Comparison of ENCODE assay signal across 9 mouse cellular contexts in genomic region chr2:92427882-92428281, GRCm38 (mm10). TPM values are rescaled to one million over a fixed set of nuclear protein-coding genes. Genes with fewer than 3 reads are reported as not detected.
DNase-seq lines count a peak whose midpoint lies in the region; ATAC-seq and TF ChIP-seq lines count a peak whose summit lies in the region.
"Had no signal": no experiment of that assay in that cellular context is flagged by ENCODE, and none has a peak within 500 bp of the region (broad histone marks: within the 10 kb centered on the region; RNA-seq: fewer than 3 reads in every experiment).

No protein-coding gene starts in this region.

- peak; percentile 98 for TF ChIP-seq POLR2A in cortical plate, adult 2 months (IDR thresholded peaks at IDR 0.05; ENCODE audit: extremely low read depth, insufficient read depth, low read length)

- peak overlapping the region; percentile 48 for H3K27ac ChIP-seq in hindbrain, embryonic 13.5 days
- no peak overlapping the region for H3K27ac ChIP-seq in hindbrain, embryonic 11.5 days (ENCODE audit: low read depth, low read length)
- H3K27ac ChIP-seq in cortical plate, adult 2 months (ENCODE audit: insufficient read depth, low read length) = peak overlapping the region; percentile 51
- peak overlapping the region; percentile 49; the same call in 1 of the 2 replicates for H3K27ac ChIP-seq in heart, embryonic 10.5 days
- no peak overlapping the region for H3K27ac ChIP-seq in liver, embryonic 11.5 days (ENCODE audit: low read depth, low read length)

- H3K36me3 ChIP-seq in hindbrain, embryonic 13.5 days = peaks cover 25% of the 10 kb centered on the region
- H3K36me3 ChIP-seq in hindbrain, embryonic 11.5 days (ENCODE audit: control insufficient read depth, insufficient read depth, low read length) = no peaks in the 10 kb centered on the region
- H3K36me3 ChIP-seq in heart, embryonic 10.5 days = peaks cover 25% of the 10 kb centered on the region
- peaks cover 7% of the 10 kb centered on the region for H3K36me3 ChIP-seq in liver, embryonic 11.5 days (ENCODE audit: control insufficient read depth, insufficient read depth, low read length)

- H3K4me1 ChIP-seq in hindbrain, embryonic 13.5 days (replicated peaks) = peaks cover 96% of the 10 kb centered on the region
- H3K4me1 ChIP-seq in hindbrain, embryonic 11.5 days (replicated peaks; ENCODE audit: control insufficient read depth, insufficient read depth, low read length) = peaks cover 25% of the 10 kb centered on the region
- peaks cover 27% of the 10 kb centered on the region for H3K4me1 ChIP-seq in cortical plate, adult 2 months (ENCODE audit: control insufficient read depth, insufficient read depth, low read length)
- H3K4me1 ChIP-seq in heart, embryonic 10.5 days = peaks cover 86% of the 10 kb centered on the region
- H3K4me1 ChIP-seq in liver, embryonic 11.5 days (replicated peaks; ENCODE audit: control insufficient read depth, insufficient read depth, low read length) = peaks cover 38% of the 10 kb centered on the region

- 70% methylated on average over 6 of the region's 6 CpGs for WGBS in hindbrain, embryonic 13.5 days
- WGBS in hindbrain, embryonic 11.5 days = 74% methylated on average over 6 of the region's 6 CpGs
- 49% methylated on average over 6 of the region's 6 CpGs for WGBS in heart, embryonic 10.5 days
- WGBS in liver, embryonic 11.5 days = 66% methylated on average over 6 of the region's 6 CpGs

- peak overlapping the region; percentile 51; the same call in 1 of the 2 replicates for H3K9ac ChIP-seq in hindbrain, embryonic 13.5 days
- H3K9ac ChIP-seq in hindbrain, embryonic 11.5 days (ENCODE audit: low read depth, low read length) = no peak overlapping the region
- H3K9ac ChIP-seq in liver, embryonic 11.5 days (ENCODE audit: low read depth, low read length) = no peak overlapping the region

- DNase-seq in hindbrain, embryonic 11.5 days (ENCODE audit: low spot score) = no peak
- no peak for DNase-seq in heart, embryonic 10.5 days (ENCODE audit: low spot score)
- peak; percentile 86 for DNase-seq in kidney, postnatal 10 days
- DNase-seq in liver, embryonic 11.5 days (ENCODE audit: low spot score) = no peak
- DNase-seq in right cerebral cortex, postnatal 10 days (ENCODE audit: low spot score in 2 of 2) = peak; percentile 82 to 91
- DNase-seq in natural killer cell, adult 2 months (ENCODE audit: low spot score in 2 of 2) = no peak

- TF ChIP-seq CTCF in cortical plate, adult 2 months (IDR thresholded peaks at IDR 0.05; ENCODE audit: extremely low read depth, insufficient read depth, low read length) = no peak

- H3K9me3 ChIP-seq in hindbrain, embryonic 13.5 days = no peaks in the 10 kb centered on the region
- H3K9me3 ChIP-seq in hindbrain, embryonic 11.5 days (ENCODE audit: control insufficient read depth, low read length) = no peaks in the 10 kb centered on the region
- no peaks in the 10 kb centered on the region for H3K9me3 ChIP-seq in heart, embryonic 10.5 days
- no peaks in the 10 kb centered on the region for H3K9me3 ChIP-seq in liver, embryonic 11.5 days (ENCODE audit: control insufficient read depth, low read length)

- no peak for ATAC-seq in hindbrain, embryonic 13.5 days (ENCODE audit: low FRiP score)
- ATAC-seq in hindbrain, embryonic 11.5 days (ENCODE audit: low FRiP score) = no peak
- 0 out of 2 replicates have a peak, but pooled peaks have one; percentile 33 for ATAC-seq in liver, embryonic 11.5 days (replicated peaks; ENCODE audit: low FRiP score)

- H3K4me2 ChIP-seq in hindbrain, embryonic 13.5 days = no peak overlapping the region
- no peak overlapping the region for H3K4me2 ChIP-seq in hindbrain, embryonic 11.5 days (replicated peaks; ENCODE audit: low read depth, low read length)
- H3K4me2 ChIP-seq in liver, embryonic 11.5 days = no peak overlapping the region; the same call in 1 of the 2 replicates

- no peak overlapping the region for H3K4me3 ChIP-seq in hindbrain, embryonic 13.5 days
- no peak overlapping the region for H3K4me3 ChIP-seq in hindbrain, embryonic 11.5 days (ENCODE audit: low read depth, low read length)
- no peak overlapping the region; the same call in 1 of the 2 replicates for H3K4me3 ChIP-seq in cortical plate, adult 2 months (ENCODE audit: insufficient read depth, low read length)
- no peak overlapping the region for H3K4me3 ChIP-seq in heart, embryonic 10.5 days
- H3K4me3 ChIP-seq in liver, embryonic 11.5 days (ENCODE audit: low read depth, low read length) = no peak overlapping the region
- H3K4me3 ChIP-seq: erythroblast, embryonic 14.5 days had no signal

- H3K27me3 ChIP-seq in hindbrain, embryonic 13.5 days = no peaks in the 10 kb centered on the region
- no peaks in the 10 kb centered on the region for H3K27me3 ChIP-seq in hindbrain, embryonic 11.5 days (ENCODE audit: control insufficient read depth, insufficient read depth, low read length)
- H3K27me3 ChIP-seq in heart, embryonic 10.5 days (ENCODE audit: insufficient read depth, poor library complexity, severe bottlenecking) = no peaks in the 10 kb centered on the region
- H3K27me3 ChIP-seq in liver, embryonic 11.5 days (replicated peaks; ENCODE audit: control insufficient read depth, insufficient read depth, low read length) = no peaks in the 10 kb centered on the region

RNA-seq across cellular contexts. Expression of gene Cry2, which starts 6.0 kb away (rescaled TPM):
- polyA plus RNA-seq in hindbrain, embryonic 13.5 days (2015; fragmentation: Nextera tagmentation; extraction: Ambion mirVana) = 36.8 and 38.5 TPM in 2 replicates
- polyA plus RNA-seq in hindbrain, embryonic 11.5 days (2014; fragmentation: Nextera tagmentation; extraction: Ambion mirVana) = 21.5 and 22.1 TPM in 2 replicates
- polyA plus RNA-seq in cortical plate, adult 2 months (2012; rRNA removed) = 99.9 and 108 TPM in 2 replicates
- 21.0 and 23.3 TPM in 2 replicates for polyA plus RNA-seq in heart, embryonic 10.5 days (2016; fragmentation: Nextera tagmentation; extraction: Ambion mirVana)
- 20.6 and 22.5 TPM in 2 replicates for polyA plus RNA-seq in liver, embryonic 11.5 days (2014; fragmentation: Nextera tagmentation; extraction: Ambion mirVana)

RNA-seq across cellular contexts. Expression of gene Mapk8ip1, which starts 26.8 kb away (rescaled TPM):
- 111 and 112 TPM in 2 replicates for polyA plus RNA-seq in hindbrain, embryonic 13.5 days (2015; fragmentation: Nextera tagmentation; extraction: Ambion mirVana)
- polyA plus RNA-seq in hindbrain, embryonic 11.5 days (2014; fragmentation: Nextera tagmentation; extraction: Ambion mirVana) = 33.3 and 39.0 TPM in 2 replicates
- 320 and 321 TPM in 2 replicates for polyA plus RNA-seq in cortical plate, adult 2 months (2012; rRNA removed)
- 7.5 and 18.2 TPM in 2 replicates for polyA plus RNA-seq in heart, embryonic 10.5 days (2016; fragmentation: Nextera tagmentation; extraction: Ambion mirVana)
- polyA plus RNA-seq in liver, embryonic 11.5 days (2014; fragmentation: Nextera tagmentation; extraction: Ambion mirVana) = 4.9 and 6.3 TPM in 2 replicates

RNA-seq across cellular contexts. Expression of gene Slc35c1, which starts 32.5 kb away (rescaled TPM):
- polyA plus RNA-seq in hindbrain, embryonic 13.5 days (2015; fragmentation: Nextera tagmentation; extraction: Ambion mirVana) = 10.5 and 12.0 TPM in 2 replicates
- 8.7 and 9.0 TPM in 2 replicates for polyA plus RNA-seq in hindbrain, embryonic 11.5 days (2014; fragmentation: Nextera tagmentation; extraction: Ambion mirVana)
- polyA plus RNA-seq in cortical plate, adult 2 months (2012; rRNA removed) = 14.0 and 14.2 TPM in 2 replicates
- polyA plus RNA-seq in heart, embryonic 10.5 days (2016; fragmentation: Nextera tagmentation; extraction: Ambion mirVana) = 14.1 and 14.9 TPM in 2 replicates
- polyA plus RNA-seq in liver, embryonic 11.5 days (2014; fragmentation: Nextera tagmentation; extraction: Ambion mirVana) = 26.8 and 27.4 TPM in 2 replicates

RNA-seq across cellular contexts. Expression of gene 1700029I15Rik, which starts 45.5 kb away (rescaled TPM):
- 6.3 and 6.9 TPM in 2 replicates for polyA plus RNA-seq in hindbrain, embryonic 13.5 days (2015; fragmentation: Nextera tagmentation; extraction: Ambion mirVana)
- 2.4 and 3.3 TPM in 2 replicates for polyA plus RNA-seq in hindbrain, embryonic 11.5 days (2014; fragmentation: Nextera tagmentation; extraction: Ambion mirVana)
- polyA plus RNA-seq in cortical plate, adult 2 months (2012; rRNA removed) = 4.2 and 4.4 TPM in 2 replicates
- polyA plus RNA-seq in heart, embryonic 10.5 days (2016; fragmentation: Nextera tagmentation; extraction: Ambion mirVana) = 0.89 and 2.7 TPM in 2 replicates
- polyA plus RNA-seq in liver, embryonic 11.5 days (2014; fragmentation: Nextera tagmentation; extraction: Ambion mirVana) = 0.81 and 1.7 TPM in 2 replicates

RNA-seq across cellular contexts. Expression of gene Large2, which starts 53.2 kb away (rescaled TPM):
- polyA plus RNA-seq in hindbrain, embryonic 13.5 days (2015; fragmentation: Nextera tagmentation; extraction: Ambion mirVana) = 1.6 and 2.4 TPM in 2 replicates
- polyA plus RNA-seq in hindbrain, embryonic 11.5 days (2014; fragmentation: Nextera tagmentation; extraction: Ambion mirVana) = 4.0 and 4.7 TPM in 2 replicates
- polyA plus RNA-seq in cortical plate, adult 2 months (2012; rRNA removed) = 0.31 and 0.59 TPM in 2 replicates
- polyA plus RNA-seq in heart, embryonic 10.5 days (2016; fragmentation: Nextera tagmentation; extraction: Ambion mirVana) = 1.6 and 7.0 TPM in 2 replicates
- polyA plus RNA-seq in liver, embryonic 11.5 days (2014; fragmentation: Nextera tagmentation; extraction: Ambion mirVana) = 4.2 and 5.4 TPM in 2 replicates
- polyA plus RNA-seq: erythroblast, embryonic 14.5 days had no signal

Comparison
In these comparisons a context has a peak if more than half of its experiments do, and no peak if none do; other contexts are left out.
1. H3K27ac ChIP-seq: peak in hindbrain, embryonic 13.5 days (single experiment), cortical plate, adult 2 months (single experiment) and heart, embryonic 10.5 days (single experiment); none in hindbrain, embryonic 11.5 days (single experiment) and liver, embryonic 11.5 days (single experiment).
2. DNase-seq: peak in kidney, postnatal 10 days (single experiment) and right cerebral cortex, postnatal 10 days (2 of 2); none in hindbrain, embryonic 11.5 days (single experiment), heart, embryonic 10.5 days (single experiment), liver, embryonic 11.5 days (single experiment) and natural killer cell, adult 2 months (0 of 2).